Mouse (Mus musculus) gastrocnemius, postnatal 14 days (tissue): Measurements from ENCODE around the gene Ptgr2. TPM values are rescaled to one million over a fixed set of nuclear protein-coding genes. Genes with fewer than 3 reads are reported as not detected.
"Not testable (repeated sequence)": the region's sequence is repeated elsewhere in the genome, so short reads cannot be mapped to it uniquely, and the experiment has no call there.

ENCODE experiments used
- DNase-seq: peaks from one replicate; pipeline ENCODE4 v3.0.0; 2021; ENCODE audit warnings: mixed read lengths
- intact Hi-C: fragments of 180-260 bp; cut with DNase I; formaldehyde crosslinking; loops from one replicate; pipeline ENCODE4 v1.15.1; 2025; ENCODE audit warnings: low total_unique reads
- long read RNA-seq, 2 experiments: library from polyadenylated mRNA; stranded (forward); transcript quantifications; one replicate each; pipeline ENCODE4 v2.0.0; 2021
- total RNA-seq, 2 experiments: library from RNA; stranded (reverse); gene quantifications; 2 replicates each; pipeline ENCODE4 v1.2.3; 2021

Ptgr2 gene
- total RNA-seq: 10 to 100 TPM; 64.0 to 68.9 TPM
- long read RNA-seq, experiment 1, transcript Ptgr2-201 (10 exons, 3,168 nt): major isoform, 65 of 97 reads
- long read RNA-seq, experiment 1, transcript Ptgr2-207 (10 exons, 2,073 nt): minor isoform, 5 of 97 reads
- long read RNA-seq, experiment 1, partial matches to known transcripts: 16 of 97 reads
- long read RNA-seq, experiment 1, other reads (novel, unspliced or antisense): 10 of 97 reads
- long read RNA-seq, experiment 2, transcript Ptgr2-201 (10 exons, 3,168 nt): major isoform, 80 of 107 reads
- long read RNA-seq, experiment 2, partial matches to known transcripts: 12 of 107 reads
- long read RNA-seq, experiment 2, other reads (novel, unspliced or antisense): 12 of 107 reads

DNA sequence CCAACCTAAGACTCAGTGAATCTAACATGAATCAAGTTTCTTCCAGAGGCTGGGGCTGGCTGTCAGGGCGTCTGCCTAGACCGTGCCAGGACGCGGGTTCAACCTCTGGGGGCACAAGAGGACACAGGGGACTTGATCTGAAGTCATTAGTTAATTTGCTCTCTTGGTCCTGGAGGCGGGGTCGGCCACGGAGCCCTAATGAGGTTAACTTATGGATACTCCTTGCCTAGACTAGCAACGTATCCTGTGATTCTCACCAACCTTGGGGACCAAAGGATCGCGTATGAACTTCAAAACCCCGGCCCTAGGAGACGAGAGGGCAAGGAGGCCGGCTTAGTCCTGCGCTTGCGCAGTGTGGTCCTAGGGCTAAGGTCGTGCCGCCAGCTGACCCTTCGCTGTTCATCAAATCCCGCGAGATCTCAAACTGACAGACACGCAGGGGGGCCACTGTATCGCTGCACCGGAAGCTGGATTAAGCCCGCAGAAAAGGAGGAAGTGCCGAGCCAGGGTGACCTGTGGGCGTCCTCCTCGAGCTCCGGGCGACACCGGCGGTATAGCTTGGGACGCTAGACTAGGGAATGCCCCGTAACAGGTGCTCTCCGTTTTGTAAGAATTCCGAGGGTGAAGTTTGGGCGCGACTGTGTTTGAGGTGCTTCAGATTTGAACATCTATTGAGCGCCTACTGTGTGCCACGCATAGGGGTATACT lies at the start of gene Ptgr2:
Gene Ptgr2, plus strand, starts transcription at position 348 of the 708 bp plus-strand sequence.
- peak; percentile 95 for DNase-seq
- intact Hi-C loops: no loop called here

GRCm38 (mm10) chr12:84235577-84235976 lies 49.5 kb upstream of the Ptgr2 start:
- intact Hi-C loops: no loop called here
- no peak for DNase-seq

DNA sequence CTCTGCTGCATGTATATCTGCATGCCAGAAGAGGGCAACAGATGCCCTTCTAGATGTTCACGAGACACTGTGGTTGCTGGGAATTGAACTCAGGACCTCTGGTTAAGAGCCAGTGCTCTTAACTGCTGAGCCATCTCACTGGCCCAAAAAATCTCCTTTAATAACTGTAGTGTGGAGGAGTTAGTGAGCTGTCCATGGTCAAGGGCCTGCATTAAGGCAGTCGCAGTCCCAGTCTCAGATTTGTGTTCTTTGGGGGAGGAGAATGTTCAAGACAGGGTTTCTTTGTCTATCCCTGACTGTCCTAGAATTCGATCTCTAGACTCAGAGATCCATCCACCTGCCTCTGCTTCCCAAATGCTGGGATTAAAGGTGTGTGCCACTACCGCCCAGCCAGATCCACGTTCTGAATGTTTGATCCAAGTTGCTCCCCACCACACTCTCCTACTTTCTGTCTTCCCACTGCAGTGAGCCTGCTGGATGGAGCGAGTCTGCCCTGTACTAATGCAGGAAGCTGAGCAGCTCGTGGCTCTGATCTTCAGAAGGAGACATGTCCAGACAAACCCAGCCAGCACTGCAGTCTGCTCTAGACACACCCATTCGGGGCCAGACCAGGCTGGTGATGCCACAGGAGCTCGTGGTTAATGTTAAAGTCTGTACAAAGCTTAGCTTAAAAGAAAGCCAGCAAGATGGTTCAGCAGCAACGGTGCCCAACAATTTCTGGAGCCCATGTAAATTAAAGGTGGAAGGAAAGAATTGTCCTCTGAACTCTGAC lies 48.9 kb upstream of the Ptgr2 start:
- DNase-seq: no peak
- intact Hi-C loops: no loop called here

DNA sequence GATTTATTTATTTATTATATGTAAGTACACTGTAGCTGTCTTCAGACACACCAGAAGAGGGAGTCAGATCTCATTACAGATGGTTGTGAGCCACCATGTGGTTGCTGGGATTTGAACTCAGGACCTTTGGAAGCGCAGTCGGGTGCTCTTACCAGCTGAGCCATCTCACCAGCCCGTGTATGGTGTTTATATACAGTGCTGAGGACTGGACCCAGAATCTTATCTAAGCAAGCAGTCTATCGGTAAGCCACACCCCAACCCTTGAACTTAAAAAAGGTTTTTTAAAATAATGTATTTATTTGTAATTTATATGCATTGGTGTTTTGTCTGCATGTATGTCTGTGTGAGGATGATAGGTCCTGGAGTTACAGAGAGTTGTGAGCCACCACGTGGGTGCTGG lies 48.0 kb upstream of the Ptgr2 start:
- intact Hi-C loops: not testable (repeated sequence)

GRCm38 (mm10) chr12:84243076-84243770 lies 41.8 kb upstream of the Ptgr2 start:
- DNase-seq: no peak
- intact Hi-C loops: no loop called here

More for the DNA sequence above, 48.0 kb upstream of the Ptgr2 start:
- DNase-seq: not testable (repeated sequence)

- intact Hi-C loops: no loop called here
- DNase-seq: no peak
Observed at GRCm38 (mm10) chr12:84245683-84246082, 39.3 kb upstream of the Ptgr2 start.

- peak; percentile 82 for DNase-seq
- intact Hi-C loops: loop anchor here (2.0 kb wide), 1 partner anchor 88 kb away; no protein-coding TSS in a partner anchor
Observed at GRCm38 (mm10) chr12:84249217-84249616, 35.8 kb upstream of the Ptgr2 start.

DNA sequence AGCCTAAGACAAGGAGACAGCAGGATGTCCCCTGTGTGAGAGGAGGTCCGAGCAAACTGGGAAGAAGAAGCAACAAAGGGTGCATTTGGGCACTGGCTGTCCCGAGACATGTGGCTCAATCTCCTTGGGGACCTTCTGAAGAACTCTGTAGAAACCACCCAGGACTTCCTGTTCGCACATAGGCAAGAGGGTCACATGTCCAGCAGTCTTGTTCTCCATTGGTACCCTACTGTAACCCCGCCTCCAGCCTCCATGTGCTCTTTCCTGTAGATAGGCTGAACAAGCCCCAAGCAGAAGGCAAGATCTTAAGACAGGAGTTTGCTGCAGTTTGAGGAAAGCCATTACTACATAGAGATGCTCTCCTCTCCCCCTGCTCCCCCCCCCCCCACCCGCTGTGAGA lies 32.2 kb upstream of the Ptgr2 start:
- DNase-seq: no peak

DNA sequence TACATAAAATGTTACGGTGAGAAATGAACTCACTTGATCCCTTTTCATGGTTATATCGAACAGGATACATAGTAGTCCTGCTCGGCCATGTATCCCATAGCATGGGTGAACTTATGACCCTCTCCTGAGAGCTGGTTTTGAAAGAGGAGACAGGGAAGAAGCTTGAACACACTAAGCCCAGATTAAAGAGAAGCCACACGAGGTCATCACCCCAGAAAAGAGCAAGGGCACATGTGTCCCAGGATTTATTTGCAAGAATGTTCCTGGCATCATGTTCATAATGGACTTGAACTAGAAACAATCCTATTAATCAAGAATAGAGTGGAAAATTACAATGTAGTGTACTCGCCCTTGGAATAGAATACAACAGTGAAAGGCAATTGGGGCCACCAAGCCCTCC lies 30.1 kb upstream of the Ptgr2 start:
- intact Hi-C loops: no loop called here

More for the DNA sequence above, 32.2 kb upstream of the Ptgr2 start:
- intact Hi-C loops: no loop called here

DNA sequence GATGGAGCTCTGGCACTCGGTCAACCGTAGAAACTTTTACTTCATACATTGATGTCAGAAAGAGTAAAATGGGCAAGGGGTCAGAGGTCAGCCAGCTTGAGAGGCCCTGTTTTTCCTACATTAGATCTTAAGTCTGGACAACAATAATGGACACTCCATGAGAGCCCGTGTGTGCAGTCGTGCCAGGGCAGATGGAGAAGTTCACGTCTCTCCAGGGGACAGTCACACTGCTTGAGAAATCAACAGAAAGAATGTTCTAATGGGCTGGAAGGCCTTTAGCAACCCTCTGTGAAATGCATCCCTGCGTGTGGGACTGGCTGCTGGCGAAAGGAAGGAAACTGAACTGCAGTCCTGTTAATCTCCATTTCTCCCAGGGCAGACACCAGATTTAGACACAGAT lies 24.7 kb upstream of the Ptgr2 start:
- intact Hi-C loops: no loop called here
- DNase-seq: no peak

More for the DNA sequence above, 30.1 kb upstream of the Ptgr2 start:
- no peak for DNase-seq

DNA sequence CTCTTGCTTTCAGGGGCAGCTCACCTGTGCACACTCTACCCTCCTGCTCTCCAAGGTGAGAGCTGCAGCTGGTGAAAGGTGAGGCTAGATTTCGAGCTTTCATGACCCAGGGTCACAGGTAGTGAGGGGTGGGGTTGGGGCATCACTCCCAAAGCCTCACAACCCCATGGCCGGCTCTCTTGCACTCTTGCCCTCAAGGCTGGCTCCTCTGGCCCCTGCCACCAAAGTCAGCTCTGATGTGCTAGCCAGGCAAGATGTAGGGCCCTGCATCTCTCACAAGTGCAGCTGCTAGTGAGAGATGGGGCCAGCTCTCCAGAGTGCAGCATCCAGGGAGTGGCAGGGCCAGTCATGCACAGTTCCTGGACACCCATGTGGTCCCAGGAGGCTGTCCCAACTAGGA lies 17.8 kb upstream of the Ptgr2 start:
- no peak for DNase-seq
- intact Hi-C loops: no loop called here

GRCm38 (mm10) chr12:84273366-84273765 lies 11.7 kb upstream of the Ptgr2 start:
- intact Hi-C loops: no loop called here
- no peak for DNase-seq

GRCm38 (mm10) chr12:84275288-84275687 lies 9.7 kb upstream of the Ptgr2 start:
- intact Hi-C loops: no loop called here
- DNase-seq: no peak

DNA sequence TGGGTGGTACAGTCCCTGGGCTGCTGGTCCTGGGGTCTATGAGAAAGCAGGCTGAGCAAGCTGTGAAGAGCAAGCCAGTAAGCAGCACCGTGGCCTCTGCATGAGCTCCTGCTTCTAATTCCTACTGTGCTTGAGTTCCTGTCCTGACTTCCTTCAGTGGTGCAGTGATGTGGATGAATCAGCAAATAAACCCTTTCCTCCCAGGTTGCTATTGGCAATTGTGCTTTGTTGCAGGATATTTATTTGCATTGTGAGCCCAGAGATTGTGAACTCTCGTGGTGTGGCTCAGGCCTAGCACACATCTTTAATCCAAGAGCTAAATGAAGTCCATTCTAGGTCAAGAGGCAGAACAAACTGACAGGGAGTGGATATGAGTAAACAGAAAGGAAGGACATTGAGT lies 8.7 kb upstream of the Ptgr2 start:
- intact Hi-C loops: no loop called here
- no peak for DNase-seq

GRCm38 (mm10) chr12:84276799-84277198 lies 8.2 kb upstream of the Ptgr2 start:
- intact Hi-C loops: no loop called here
- DNase-seq: no peak

GRCm38 (mm10) chr12:84277832-84278231 lies 7.2 kb upstream of the Ptgr2 start:
- no peak for DNase-seq
- intact Hi-C loops: no loop called here

DNA sequence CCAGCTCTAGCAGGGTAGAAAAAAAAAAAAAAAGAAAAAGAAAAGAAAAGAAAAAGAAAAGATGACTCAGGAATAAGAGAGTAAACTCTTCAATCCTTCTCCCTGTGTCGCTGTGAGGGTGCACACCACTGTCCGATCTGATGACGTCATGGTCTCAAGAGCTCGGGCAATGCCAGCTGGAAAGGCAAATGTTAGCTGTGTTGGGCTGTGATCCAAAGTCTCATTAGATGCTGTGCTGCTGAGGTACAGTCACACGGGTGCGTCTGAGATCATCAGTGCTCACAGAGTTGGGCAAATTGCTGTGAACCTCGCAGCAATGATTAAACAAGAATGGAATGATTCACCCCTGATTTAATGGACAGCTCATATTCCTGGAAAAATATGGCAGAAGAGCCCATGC lies 6.1 kb upstream of the Ptgr2 start:
- peak; percentile 18 for DNase-seq
- intact Hi-C loops: no loop called here

GRCm38 (mm10) chr12:84284391-84284790 lies 641 bp upstream of the Ptgr2 start:
- intact Hi-C loops: no loop called here
- DNase-seq: no peak

DNA sequence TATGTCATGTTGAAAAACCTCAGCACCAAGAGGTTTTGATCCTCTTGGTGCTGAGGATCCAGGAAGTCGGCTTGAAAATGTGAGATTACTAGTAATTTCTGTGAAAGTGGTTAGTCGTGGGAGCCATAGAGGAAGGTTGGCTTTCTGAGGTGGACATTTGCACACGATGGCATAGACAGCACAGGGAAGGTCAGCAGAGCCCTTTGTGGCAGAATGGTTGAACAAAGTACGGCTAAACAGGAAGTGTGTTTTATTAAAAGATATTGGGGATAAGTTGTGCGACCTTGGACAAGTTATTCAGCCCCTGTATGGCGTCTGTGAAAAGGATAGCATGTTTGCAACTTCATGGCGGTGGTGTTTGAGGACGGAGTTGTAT lies 549 bp downstream of the Ptgr2 start:
- no peak for DNase-seq
- intact Hi-C loops: no loop called here

DNA sequence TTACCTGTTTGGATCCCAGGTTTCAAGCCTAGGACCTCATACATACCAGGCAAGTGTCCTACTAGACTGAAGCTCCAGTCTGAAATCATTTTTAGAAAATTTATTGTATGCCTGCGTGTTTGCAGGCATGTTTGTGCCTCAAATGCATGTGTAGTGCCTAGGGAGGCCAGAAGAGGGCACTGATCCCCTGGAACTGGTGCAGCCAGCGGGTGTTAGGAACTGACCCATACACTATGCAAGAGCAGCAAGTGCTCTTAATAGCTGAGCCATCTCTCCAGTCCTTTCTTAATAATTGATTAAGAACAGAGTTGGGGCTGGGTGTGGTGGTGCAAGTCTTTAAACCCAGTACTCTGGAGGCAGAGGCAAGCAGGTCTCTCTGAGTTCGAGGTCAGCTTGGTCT lies 3.4 kb downstream of the Ptgr2 start:
- peak; percentile 34 for DNase-seq
- intact Hi-C loops: no loop called here
